Mouse (Mus musculus) adrenal gland, postnatal 25 days (tissue): ENCODE data around the gene Mitf. TPM values are rescaled to one million over a fixed set of nuclear protein-coding genes. Genes with fewer than 3 reads are reported as not detected.

Experiments
- DNase-seq: peaks from one replicate; pipeline ENCODE4 v3.0.0; 2021; ENCODE audit warnings: mixed read lengths
- total RNA-seq: library from RNA; stranded (reverse); gene quantifications from 2 replicates; pipeline ENCODE4 v1.2.3, GENCODE M21; 2021

The Mitf gene
- total RNA-seq, 1 experiment from 2014 or later: 7.6 TPM

DNA sequence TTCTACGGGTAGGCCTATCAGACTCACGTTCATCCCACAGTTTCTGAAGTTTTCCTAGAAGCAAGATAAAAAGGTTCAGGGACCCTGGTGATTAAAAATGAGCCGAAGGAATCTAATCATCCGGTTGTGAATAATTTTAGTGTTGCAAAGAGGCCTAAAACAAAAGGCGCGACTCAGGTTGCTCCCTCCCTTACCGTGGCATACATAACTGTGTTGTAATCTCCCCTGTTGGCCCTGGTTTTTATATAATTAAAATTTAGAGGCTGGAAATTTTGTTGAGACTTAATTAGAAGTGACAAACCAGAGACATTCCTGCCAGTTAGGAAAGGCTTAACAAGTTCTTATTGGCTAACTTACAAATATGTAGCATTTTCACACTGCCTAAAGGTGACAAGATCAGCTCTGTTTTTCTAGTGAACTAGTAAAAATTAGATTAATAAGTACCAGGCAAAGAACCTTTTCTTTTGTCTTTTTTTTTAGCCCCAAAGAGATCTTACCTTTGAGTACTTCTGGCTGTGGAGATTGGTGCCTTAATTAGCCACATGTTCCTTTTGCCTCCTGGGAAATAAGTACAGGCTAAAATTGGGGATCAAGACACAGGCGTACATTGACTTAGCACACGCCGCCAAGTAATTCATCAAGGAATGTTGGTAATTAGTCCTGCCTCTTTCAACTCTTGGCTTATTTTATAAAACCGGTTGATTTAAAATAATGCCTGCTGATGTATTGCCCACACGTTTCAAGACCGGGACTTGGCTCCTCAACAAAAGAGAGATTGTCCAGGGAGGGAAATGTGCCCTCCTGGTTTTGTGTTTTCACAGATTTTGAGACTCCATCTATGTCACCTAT is 143.4 kb downstream of the Mitf start:
- no peak for DNase-seq

DNA sequence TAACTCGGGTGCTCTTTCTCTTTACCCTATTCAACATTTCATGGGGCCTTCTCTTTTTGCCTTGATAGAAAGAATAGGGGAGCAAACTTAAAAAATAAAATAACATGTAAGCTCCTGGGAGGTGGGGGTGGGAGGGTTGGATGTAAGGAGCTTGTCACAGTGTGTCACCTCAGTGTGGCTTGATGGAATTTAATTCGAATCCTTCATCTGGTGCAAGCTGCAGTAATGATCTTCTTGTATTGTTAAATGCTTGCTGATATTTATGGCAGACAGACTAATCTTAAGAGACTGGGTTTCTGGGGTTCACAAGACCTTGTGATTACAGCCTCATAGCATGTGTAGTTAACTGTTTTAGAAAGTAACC is 144.0 kb downstream of the Mitf start:
- DNase-seq: no peak

DNA sequence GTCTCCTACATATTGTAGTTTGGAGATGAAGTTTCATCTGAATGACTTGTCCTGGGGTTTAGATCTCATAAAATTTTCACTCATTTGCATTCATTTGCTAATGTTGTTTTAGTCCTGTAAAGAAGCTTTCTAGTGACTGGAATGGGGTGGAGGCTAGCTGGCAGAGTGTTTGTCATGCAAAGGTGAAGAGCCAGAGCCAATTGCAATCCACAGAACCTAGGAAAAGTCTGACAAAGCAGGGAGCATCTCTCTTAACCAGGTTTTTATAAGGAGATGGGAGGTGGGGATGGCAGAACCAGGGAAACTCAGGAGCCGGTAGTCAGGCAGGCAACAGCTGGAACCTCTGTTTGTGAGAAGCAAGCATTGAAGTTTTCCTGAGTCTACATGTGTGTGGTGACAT is 144.9 kb downstream of the Mitf start:
- no peak for DNase-seq

DNA sequence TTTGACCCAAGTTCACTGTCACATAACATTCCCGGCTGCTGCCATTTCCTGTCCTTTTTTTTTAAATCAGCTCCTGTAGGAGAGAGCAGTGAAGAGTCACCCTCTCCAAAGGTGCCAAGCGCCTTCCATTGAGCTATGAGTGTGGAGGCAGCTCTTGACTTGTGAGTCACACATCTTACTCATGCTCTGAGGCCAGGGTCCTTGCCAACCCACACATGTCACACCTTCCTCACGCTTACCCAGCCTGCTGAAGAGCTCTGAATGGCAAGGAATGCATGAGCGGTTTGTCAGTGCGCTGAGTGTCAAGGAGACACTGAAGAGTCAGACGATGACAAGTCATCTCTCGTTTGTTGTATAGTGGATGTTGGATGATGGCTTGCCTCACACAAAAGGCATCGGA is 146.0 kb downstream of the Mitf start:
- peak; percentile 54 for DNase-seq

DNA sequence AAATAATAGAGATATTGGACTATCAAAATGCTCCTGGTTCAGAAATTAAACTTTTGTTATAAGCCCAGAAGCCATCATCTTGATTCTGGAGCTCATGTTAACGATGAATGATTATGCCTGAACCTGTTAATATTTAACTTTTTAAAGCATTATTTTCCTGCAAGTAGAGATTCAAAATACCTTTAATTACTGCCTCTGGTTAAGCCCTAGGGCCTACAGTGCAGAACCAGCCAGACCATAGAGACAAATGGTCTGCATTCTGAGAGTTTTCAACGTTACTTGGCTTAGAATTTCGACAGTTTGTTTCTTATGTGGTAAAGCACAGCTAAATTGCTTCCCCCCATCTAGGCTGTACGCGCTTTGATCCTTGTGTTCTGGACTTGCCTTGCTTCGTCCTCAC is 149.3 kb downstream of the Mitf start:
- DNase-seq: no peak

DNA sequence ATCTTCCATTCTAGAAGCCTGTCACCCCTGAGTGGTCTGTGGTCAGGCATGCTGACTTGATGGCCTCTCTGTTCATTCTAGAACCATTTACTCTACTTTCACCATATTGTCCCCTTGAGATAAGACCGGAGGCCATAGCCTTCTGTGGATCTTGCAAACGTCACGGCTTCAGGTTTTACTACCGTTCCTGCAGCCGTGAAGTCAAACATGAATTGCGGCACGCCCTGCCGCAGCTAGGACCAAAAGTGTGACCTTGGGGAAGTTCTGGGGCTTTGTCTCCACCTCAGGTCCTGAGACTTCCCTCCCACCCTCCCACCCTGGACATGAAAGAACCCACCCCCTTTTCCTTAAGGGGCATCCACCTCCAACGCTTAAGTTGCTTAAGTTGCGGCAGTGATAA is 149.8 kb downstream of the Mitf start:
- no peak for DNase-seq

DNA sequence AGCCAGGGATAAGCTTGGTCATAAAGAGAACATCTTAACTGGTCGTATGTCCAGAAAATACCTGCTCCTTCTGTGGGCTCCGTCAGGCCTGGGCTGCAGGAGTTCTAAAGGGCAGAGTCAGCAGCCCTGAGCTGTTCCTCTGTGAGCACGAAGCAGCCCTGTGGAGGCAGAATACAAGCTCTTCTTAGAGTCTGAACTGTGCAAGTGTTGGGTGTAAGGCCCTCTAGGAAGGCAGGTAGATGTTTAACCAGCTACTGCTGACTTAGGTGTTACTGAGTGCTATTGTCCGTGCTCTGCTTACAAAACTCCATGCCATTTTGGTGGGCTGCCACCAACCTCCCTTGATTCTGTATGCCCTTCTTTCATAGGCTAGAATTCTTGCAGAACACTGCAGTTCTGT is 151.4 kb downstream of the Mitf start:
- no peak for DNase-seq

DNA sequence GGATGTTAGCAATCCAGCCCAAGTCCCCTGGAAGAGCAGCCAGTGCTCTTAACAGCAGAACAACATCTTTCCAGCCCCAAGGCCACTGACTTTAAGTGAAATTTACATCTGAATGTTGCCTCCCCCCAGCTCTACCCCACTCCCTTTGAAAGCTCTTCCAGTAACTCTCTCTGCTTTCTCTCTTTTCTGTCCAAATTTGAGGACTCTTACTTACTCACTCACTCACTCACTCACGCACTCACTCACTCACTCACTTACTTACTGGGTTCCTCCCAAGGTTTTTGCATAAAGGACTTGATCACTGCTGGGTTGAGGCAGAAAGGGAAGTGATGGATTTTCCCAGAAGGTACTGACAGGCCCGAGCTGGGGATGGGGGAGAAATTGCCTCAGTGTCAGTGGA is 154.9 kb downstream of the Mitf start:
- DNase-seq: no peak

DNA sequence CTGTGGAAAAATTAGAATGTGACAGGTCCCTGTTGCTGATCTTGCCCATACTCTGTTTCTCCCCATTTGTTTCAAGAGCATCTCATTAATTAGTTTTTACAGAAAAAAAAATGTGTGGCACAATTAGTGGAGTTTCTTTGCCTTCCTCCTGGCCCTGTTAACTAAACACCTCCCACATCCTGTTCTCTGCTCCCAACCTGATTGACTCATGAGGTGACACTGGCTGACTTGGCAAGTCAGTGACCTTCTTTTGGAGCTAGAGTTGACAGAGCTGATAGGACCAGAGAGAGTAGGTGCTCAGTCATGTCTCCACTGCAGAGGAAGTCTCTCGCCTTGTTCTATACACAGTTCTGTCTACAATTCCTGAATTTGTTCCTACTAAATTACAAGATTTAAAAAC is 155.5 kb downstream of the Mitf start:
- DNase-seq: no peak

DNA sequence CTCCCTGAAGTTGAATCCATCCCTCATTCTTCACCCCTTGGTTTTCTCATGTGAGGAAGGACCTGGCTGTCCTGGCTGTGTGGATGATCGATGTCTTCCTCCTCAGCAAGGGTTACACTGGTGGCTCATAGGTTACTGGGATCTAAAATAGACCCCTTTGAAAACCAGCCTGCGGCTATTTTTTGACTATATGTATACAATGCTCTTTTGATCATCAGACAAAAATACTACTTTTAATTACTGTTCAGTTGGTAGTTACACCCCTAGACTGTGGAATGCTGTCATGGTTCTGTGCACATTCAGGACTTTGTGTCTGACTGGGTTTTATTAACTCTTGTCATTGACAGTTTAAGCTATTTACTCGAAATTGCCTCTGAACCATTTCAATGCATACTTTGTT is 157.9 kb downstream of the Mitf start:
- DNase-seq: no peak

DNA sequence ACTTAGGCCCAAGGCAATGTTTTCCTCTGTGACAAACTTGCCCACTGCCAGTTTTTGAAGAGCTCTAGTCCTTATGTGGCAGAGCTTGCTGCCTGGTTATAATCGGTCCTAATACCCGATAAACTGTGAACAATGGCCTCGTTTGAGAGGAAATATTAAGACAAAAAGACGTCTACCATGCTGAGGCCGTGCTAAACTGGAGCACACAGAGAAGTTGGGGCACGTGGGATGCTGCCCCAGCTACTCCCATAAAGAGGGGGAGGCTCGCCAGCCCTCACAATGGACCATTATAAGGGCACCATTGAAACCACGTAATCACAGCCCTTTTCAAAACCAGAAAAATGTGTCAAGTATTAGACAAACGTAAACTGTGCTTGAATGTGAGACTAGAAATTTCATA is 174.8 kb downstream of the Mitf start:
- DNase-seq: no peak

DNA sequence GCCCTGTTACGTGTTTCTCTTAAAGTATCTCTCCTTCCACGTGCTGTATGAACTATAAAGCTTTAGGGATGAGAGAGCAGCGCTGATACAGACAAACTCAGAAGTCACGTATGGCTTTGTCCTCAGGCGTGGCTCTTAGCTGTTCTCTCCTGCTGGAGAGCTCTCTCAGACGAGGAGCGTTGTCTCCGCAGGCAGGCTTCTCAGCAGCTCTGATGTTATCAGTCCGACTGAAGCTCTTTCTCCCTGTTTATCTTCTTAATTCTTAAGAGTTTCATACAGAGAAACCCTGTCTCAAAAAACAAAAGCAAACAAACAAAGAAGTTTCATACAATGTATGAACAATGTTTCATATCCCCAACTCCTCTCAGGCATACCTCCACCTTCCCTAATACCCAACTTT is 178.8 kb downstream of the Mitf start:
- no peak for DNase-seq

DNA sequence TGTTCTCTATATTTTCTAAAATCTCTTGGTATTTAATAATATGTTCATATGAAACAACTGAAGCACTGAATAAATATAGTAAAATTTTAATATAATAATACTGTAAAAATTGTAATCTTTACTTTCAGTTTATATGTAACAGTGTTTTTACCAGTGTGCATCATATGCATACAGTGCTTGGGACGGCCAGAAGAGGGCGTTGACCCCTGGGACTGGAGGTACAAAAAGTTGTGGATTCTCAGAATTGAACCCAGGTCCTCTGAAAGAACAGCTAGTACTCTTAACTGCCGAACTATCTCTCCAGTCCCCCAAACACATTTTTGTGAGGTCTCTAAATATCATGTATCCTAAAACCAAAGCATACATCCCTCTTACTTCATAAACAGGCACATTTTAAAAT is 179.6 kb downstream of the Mitf start:
- no peak for DNase-seq

DNA sequence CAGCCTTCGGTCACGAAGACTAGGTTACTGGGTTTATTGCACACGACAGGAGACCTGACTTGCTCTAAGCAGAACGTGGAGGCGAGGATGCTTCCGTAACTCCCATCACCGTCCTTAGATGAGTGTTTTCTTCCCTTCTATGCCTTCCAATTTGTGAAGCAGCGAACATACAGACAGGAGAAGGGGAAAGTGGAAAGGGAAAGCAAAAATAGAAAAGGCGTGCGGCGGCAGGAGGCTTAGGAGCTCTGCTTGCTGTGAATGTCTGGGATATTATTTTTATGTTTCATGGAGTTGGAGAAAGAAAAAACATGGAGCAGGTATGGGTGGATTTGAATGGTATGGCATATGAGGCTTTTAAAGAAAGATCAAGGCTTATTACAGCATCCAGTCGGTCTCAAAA is 186.7 kb downstream of the Mitf start:
- no peak for DNase-seq

DNA sequence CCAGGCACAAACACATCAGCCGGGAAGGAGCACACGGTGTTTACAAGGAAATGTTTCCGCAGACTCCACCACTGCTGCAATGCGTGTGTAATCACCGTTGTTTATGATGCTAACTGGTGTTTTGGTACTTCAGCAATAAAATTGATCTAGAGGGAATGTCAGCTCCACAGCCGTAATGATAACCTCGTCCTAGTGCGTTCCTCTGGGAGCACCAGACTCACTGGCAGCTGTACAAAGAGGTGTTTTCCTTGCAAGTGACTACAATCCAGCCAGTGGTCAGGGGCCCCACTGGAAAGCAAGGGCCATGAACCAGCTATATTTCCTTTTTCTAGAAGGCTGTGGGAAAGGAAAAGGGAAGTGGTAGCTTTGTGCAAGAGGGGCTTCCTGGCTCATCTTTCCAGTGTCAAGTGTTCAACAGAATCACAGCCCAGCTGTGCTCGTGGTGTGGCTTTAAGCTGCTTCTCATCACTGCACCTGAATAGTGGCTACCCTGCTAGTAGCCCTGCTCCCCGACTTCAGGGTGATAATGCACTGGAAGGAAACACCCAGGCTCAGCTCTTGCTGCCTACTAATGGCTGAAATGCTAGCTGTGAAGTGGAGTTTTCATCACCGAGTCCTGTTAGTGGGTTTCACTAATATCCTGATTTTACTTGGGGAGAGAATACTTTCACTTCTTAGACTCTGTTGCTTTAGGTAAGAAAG is 188.9 kb downstream of the Mitf start:
- no peak for DNase-seq

DNA sequence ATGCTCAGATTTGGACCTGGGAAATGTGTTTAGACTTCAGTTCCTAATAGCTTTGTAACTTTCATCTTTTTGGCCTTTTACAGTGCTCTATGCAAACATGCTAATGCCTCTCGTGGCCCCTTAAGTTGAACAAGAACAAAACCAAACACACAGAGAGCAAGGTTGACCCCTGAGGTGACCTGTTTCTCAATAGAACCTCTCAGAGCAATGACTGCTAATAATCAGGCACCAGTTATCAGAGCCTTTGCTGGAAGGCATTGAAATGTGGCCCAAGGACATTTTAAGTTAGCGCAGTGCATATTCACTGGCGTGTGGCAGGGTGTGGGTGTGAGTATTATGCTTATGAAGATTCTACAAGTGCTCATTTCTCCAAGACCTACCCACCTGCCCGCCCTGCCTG is 194.7 kb downstream of the Mitf start:
- no peak for DNase-seq

DNA sequence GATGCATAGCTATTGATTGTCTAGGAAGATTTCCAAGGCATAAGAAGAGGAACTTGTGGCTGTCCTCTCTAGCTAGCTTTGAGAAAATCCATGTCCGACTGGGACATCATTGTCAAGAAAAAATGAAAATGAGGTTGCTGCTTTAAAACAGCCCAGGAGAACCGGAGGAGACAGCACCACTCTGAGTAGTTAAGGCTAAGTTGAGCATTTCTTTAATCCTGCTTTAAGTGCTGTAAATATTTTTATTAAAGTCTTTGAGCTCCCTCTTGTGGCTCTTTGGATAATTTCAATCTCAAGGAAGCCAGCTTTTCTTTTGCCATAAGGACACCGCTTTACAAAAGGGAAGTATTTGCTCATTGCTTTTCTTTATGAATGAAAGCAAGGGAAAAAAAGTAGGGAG is 196.3 kb downstream of the Mitf start:
- DNase-seq: no peak

DNA sequence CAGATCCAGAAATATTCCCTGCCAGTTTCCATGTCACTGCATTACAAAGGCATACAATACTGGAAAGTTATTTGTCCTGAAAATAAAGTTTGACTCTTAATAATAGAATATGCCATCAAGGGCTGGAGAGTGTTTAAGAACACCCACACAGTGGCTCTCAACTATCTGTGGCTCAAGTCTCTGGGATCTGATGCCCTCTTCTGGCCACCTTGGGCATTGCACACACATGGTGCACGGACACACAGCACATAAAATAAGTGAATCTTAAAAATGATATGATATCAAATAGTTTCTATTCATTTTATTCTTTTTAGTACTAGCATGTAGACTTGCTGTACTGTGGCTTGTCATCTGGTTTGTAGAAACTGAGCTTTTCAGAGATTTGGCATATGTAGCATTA is 198.7 kb downstream of the Mitf start:
- no peak for DNase-seq

DNA sequence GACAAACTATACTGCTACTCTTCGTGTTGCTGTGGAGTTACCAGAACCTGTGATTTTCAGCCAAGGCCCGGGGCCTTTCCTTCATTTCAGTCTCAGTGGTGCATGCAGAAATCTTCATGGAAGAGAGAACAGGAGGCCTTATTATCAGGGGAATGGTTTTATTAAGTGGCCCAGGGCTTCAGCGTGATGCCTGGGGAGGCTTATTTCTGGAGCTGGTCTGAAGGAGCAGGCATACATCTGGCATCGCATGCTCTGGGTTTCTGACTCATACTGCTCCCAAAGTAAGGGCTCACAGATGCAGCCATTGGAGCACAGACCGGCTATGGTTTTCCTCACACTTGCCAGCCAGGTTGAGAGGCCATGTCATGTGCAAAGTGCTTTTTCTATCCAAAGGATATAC is 208.2 kb downstream of the Mitf start:
- no peak for DNase-seq

DNA sequence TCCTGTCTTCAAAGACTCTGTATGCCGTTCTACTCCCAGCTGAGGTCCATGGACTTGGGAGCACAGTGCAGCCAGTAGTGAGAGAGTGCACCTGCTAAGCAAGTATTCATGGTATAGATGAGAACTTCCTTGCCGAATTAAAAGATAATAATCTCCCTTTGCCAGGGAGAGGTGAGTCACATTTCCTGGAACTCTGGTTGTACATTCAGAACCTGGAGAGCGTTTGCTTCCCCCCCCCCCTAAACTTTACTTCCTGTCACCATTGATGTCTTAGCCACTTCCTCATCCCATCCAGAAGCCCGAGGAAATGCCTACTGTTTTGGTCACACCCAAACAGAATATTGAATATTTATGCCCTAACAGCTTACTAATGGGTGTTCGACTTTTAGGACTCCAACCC is 209.0 kb downstream of the Mitf start:
- no peak for DNase-seq

DNA sequence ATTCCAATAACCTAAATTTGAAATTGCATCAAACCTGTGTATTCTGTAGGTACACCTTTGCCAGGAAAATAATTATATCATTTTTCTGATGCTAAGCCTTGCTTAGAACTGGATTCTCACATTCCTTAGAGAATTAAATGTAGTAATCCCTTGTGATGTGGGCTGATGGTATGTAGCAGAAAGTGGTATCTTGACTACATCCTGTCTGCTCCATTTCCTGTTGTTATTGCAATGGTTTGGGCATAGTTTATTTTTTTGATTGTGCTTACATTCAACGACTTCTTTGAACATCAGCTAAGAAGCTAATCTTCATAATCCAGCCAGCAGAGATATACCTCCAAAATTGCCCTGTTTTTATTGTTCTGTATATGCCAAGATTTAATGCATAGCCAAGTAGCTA is 217.0 kb downstream of the Mitf start:
- no peak for DNase-seq

DNA sequence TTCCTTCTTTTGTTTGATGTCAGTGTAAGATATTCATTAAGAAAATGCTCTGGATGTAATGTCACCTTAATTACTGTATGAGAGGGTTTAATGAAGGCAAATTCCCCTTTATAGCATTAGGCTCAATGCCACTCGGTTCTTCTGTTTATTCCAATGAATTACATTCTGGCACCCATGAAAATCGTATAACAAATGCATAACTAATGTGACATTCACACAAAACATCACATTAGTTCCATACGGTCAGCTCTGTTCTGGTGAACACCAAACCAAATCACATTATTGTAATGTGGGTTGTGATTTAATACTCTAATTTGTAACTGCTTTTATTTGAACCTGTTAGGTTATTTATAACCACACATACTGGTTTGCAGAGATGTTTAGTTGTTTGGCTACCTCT is 231.7 kb downstream of the Mitf start:
- no peak for DNase-seq

DNA sequence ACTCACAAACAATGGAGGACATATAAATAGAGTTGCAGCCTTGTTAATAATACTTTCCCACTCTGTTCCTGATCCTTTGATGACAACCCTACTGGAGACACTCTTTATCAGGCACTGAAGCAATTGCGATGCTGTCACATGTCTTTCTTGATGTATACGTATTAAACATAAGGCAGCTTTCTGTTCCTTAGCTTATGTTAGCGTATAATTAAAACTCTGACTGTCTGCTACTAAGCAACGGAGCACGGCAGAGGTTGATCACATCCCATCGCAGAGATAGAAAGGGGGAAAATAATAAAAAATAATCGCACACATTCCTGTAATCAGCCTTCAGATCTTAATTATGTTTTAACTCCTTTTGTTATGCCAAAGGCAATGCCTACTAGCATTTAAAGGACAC is 234.9 kb downstream of the Mitf start:
- DNase-seq: no peak
